Mouse (Mus musculus): ENCODE results near the gene Oas1g.

DNA sequence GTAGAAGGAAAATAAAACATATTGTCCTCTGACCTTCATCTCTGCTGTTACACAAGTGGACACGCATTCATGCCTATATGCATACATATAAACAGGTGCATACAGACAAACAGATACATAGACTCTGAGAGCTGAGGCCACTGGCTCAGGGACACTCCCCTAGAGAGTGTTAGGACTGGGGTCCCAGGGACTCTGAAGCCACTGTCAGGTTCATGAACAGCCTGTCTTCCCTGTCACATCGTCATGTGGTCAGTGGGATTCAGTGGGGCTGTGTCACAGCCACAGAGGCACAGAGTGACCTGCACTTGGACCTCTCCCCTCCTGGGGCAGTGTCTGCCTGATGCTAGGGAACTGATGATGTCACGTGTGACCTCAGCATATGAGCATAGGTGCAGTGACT, 32.9 kb upstream of the Oas1g start:
- TF ChIP-seq POLR2A (IDR thresholded peaks at IDR 0.05; ENCODE audit: borderline replicate concordance, control insufficient read depth, low read depth, low read length) = no peak
- no peak for TF ChIP-seq CTCF (IDR thresholded peaks at IDR 0.05; ENCODE audit: control insufficient read depth, insufficient read depth, low read length)
